Mouse (Mus musculus): ENCODE results near the gene Erich6.
A peak's percentile ranks its signal among the peaks of the same experiment; 100 is the strongest.

GRCm38 (mm10) chr3:58671616-58672250, 34.7 kb upstream of the Erich6 start:
- TF ChIP-seq EP300 (IDR thresholded peaks at IDR 0.05; ENCODE audit: low read length) (peak; percentile 73), NELFE (IDR thresholded peaks at IDR 0.05; ENCODE audit: low read depth, low read length) (no peak)

Measured in CH12.LX (cell line).